Mouse (Mus musculus) ovary, postnatal 14 days (tissue): ENCODE data around the gene Tmem222.

Experiments
- DNase-seq: peaks from one replicate; pipeline ENCODE4 v3.0.0; 2022; ENCODE audit warnings: low spot score

Gene Tmem222

GRCm38 (mm10) chr4:133277104-133278026, at the start of gene Tmem222:
Gene Tmem222, minus strand, starts transcription at chr4:133277792.
- DNase-seq = peak; percentile 94

- DNase-seq = no peak
These were observed 42.1 kb upstream of the Tmem222 start for GRCm38 (mm10) chr4:133319667-133320066.

- no peak for DNase-seq
These were observed 38.4 kb upstream of the Tmem222 start for GRCm38 (mm10) chr4:133315991-133316390.

- DNase-seq = no peak
These were observed 37.3 kb upstream of the Tmem222 start for GRCm38 (mm10) chr4:133314896-133315295.

- peak; percentile 93 for DNase-seq
These were observed 32.4 kb upstream of the Tmem222 start for GRCm38 (mm10) chr4:133309948-133310347.

GRCm38 (mm10) chr4:133307331-133307730, 29.7 kb upstream of the Tmem222 start:
- DNase-seq = peak; percentile 55

- no peak for DNase-seq
These were observed 28.2 kb upstream of the Tmem222 start for GRCm38 (mm10) chr4:133305825-133306224.

GRCm38 (mm10) chr4:133304770-133305169, 27.2 kb upstream of the Tmem222 start:
- DNase-seq = no peak

GRCm38 (mm10) chr4:133302668-133303067, 25.1 kb upstream of the Tmem222 start:
- DNase-seq = no peak

- DNase-seq = peak; percentile 63
These were observed 24.2 kb upstream of the Tmem222 start for GRCm38 (mm10) chr4:133301802-133302201.

- DNase-seq = no peak
These were observed 22.8 kb upstream of the Tmem222 start for GRCm38 (mm10) chr4:133300421-133300820.

GRCm38 (mm10) chr4:133299701-133300100, 22.1 kb upstream of the Tmem222 start:
- DNase-seq = no peak

- DNase-seq = no peak
These were observed 21.1 kb upstream of the Tmem222 start for GRCm38 (mm10) chr4:133298516-133299365.

- peak; percentile 88 for DNase-seq
These were observed 20.2 kb upstream of the Tmem222 start for GRCm38 (mm10) chr4:133297801-133298238.

- no peak for DNase-seq
These were observed 19.8 kb upstream of the Tmem222 start for GRCm38 (mm10) chr4:133297360-133297759.

- DNase-seq = no peak
These were observed 16.5 kb upstream of the Tmem222 start for GRCm38 (mm10) chr4:133294084-133294483.

- DNase-seq = no peak
These were observed 15.6 kb upstream of the Tmem222 start for GRCm38 (mm10) chr4:133292901-133293843.

- no peak for DNase-seq
These were observed 14.8 kb upstream of the Tmem222 start for GRCm38 (mm10) chr4:133292405-133292804.

GRCm38 (mm10) chr4:133291255-133291654, 13.7 kb upstream of the Tmem222 start:
- DNase-seq = no peak

GRCm38 (mm10) chr4:133286476-133287077, 9.0 kb upstream of the Tmem222 start:
- DNase-seq = no peak

- no peak for DNase-seq
These were observed 8.4 kb upstream of the Tmem222 start for GRCm38 (mm10) chr4:133285950-133286349.
